Mouse (Mus musculus) hindbrain, embryonic 14.5 days (tissue): ENCODE measurements at regions not wholly inside any gene's neighbourhood (a gene's known extent, or its start where the extent isn't known, plus 50 kb on each side); places are given as distances from the start of the nearest gene placed in this dataset.
"Not testable (repeated sequence)": the region's sequence is repeated elsewhere in the genome, so short reads cannot be mapped to it uniquely, and the experiment has no call there.

Experiments used
- ATAC-seq: fragments of 200-750 bp; cut with Nextera tagmentation; 2 replicates; pipeline ENCODE4 v1.8.0; 2017; ENCODE audit warnings: moderate number of reproducible peaks, mild to moderate bottlenecking, moderate TSS enrichment, moderate library complexity; ENCODE audit not compliant: low FRiP score
- DNase-seq: peaks from one replicate; pipeline ENCODE4 v3.0.0-alpha.2; 2015; ENCODE audit warnings: low spot score
- H3K27ac ChIP-seq: fragments of 300-500 bp; sonication (generic); 2 replicates; pipeline ENCODE4 v1.5.1; 2014; ENCODE audit warnings: mild to moderate bottlenecking, moderate library complexity
- H3K27me3 ChIP-seq: fragments of 300-500 bp; sonication (generic); 2 replicates; pipeline ENCODE4 v1.6.1; 2014; ENCODE audit warnings: mild to moderate bottlenecking, low read length, mixed read lengths; ENCODE audit not compliant: control insufficient read depth, insufficient read depth
- H3K36me3 ChIP-seq: fragments of 300-500 bp; sonication (generic); replicated peaks from 2 replicates; pipeline ENCODE4 v1.6.1; 2014; ENCODE audit not compliant: control insufficient read depth, insufficient read depth
- H3K4me1 ChIP-seq: fragments of 300-500 bp; sonication (generic); replicated peaks from 2 replicates; pipeline ENCODE4 v1.6.1; 2014; ENCODE audit warnings: antibody characterized with exemption, low read length, mixed read lengths; ENCODE audit not compliant: control insufficient read depth, insufficient read depth
- H3K4me2 ChIP-seq: fragments of 300-500 bp; sonication (generic); replicated peaks from 2 replicates; pipeline ENCODE4 v1.6.1; 2014; ENCODE audit warnings: mild to moderate bottlenecking, moderate library complexity
- H3K4me3 ChIP-seq: fragments of 300-500 bp; sonication (generic); replicated peaks from 2 replicates; pipeline ENCODE4 v1.5.1; 2014; ENCODE audit warnings: mild to moderate bottlenecking, low read length
- H3K9ac ChIP-seq: fragments of 300-500 bp; sonication (generic); 2 replicates; pipeline ENCODE4 v1.6.1; 2014
- H3K9me3 ChIP-seq: fragments of 300-500 bp; sonication (generic); 2 replicates; pipeline ENCODE4 v1.6.1; 2016; ENCODE audit warnings: low read length; ENCODE audit not compliant: control insufficient read depth
- WGBS: fragments of 180-500 bp; shearing (Covaris S2); extraction: QIAGEN DNeasy Blood & Tissue Kit; methylation state at CpG from one replicate; pipeline ENCODE4 v1.1.7; 2014; 5-methylcytosine and 5-hydroxymethylcytosine counted together

- H3K27me3 ChIP-seq, H3K9ac ChIP-seq, H3K9me3 ChIP-seq, H3K36me3 ChIP-seq, DNase-seq, H3K4me1 ChIP-seq, H3K4me3 ChIP-seq, H3K27ac ChIP-seq, H3K4me2 ChIP-seq, ATAC-seq: not testable (repeated sequence)
- 96% methylated on average over 9 of the region's 14 CpGs for WGBS
Observed at GRCm38 (mm10) chr11:41090391-41090900, 335.3 kb upstream of the Ccng1 start.

GRCm38 (mm10) chr11:41063570-41063969 lies 308.5 kb upstream of the Ccng1 start:
- H3K4me1 ChIP-seq: no peaks in the 10 kb centered on the region
- ATAC-seq: no peak
- H3K9me3 ChIP-seq: no peaks in the 10 kb centered on the region
- DNase-seq: no peak
- no peak overlapping the region for H3K4me3 ChIP-seq
- WGBS: 80% methylated on average over 3 of the region's 3 CpGs
- no peaks in the 10 kb centered on the region for H3K27me3 ChIP-seq
- H3K4me2 ChIP-seq: no peak overlapping the region
- no peaks in the 10 kb centered on the region for H3K36me3 ChIP-seq
- H3K27ac ChIP-seq: no peak overlapping the region
- H3K9ac ChIP-seq: no peak overlapping the region

GRCm38 (mm10) chr11:41057796-41058195 lies 302.7 kb upstream of the Ccng1 start:
- H3K4me3 ChIP-seq: no peak overlapping the region
- no peaks in the 10 kb centered on the region for H3K27me3 ChIP-seq
- DNase-seq (no peak), ATAC-seq (no peak)
- H3K9me3 ChIP-seq: no peaks in the 10 kb centered on the region
- H3K36me3 ChIP-seq: no peaks in the 10 kb centered on the region
- 77% methylated on average over 3 of the region's 3 CpGs for WGBS
- no peak overlapping the region for H3K27ac ChIP-seq
- H3K4me2 ChIP-seq: no peak overlapping the region
- H3K4me1 ChIP-seq: no peaks in the 10 kb centered on the region
- H3K9ac ChIP-seq: no peak overlapping the region

- Histone ChIP-seq H3K4me3 (no peak overlapping the region), H3K4me2 (no peak overlapping the region), H3K9ac (no peak overlapping the region), H3K36me3 (no peaks in the 10 kb centered on the region), H3K9me3 (no peaks in the 10 kb centered on the region), H3K27me3 (no peaks in the 10 kb centered on the region), H3K4me1 (no peaks in the 10 kb centered on the region), H3K27ac (no peak overlapping the region)
- DNase-seq (no peak), ATAC-seq (no peak)
- 95% methylated on average over 2 of the region's 2 CpGs for WGBS
Observed at GRCm38 (mm10) chr11:41030018-41030417, 274.9 kb upstream of the Ccng1 start.

- H3K4me2 ChIP-seq: no peak overlapping the region
- H3K27me3 ChIP-seq: no peaks in the 10 kb centered on the region
- no peak for ATAC-seq
- H3K27ac ChIP-seq: no peak overlapping the region
- WGBS: 74% methylated on average over 3 of the region's 3 CpGs
- H3K4me3 ChIP-seq: no peak overlapping the region
- no peak overlapping the region for H3K9ac ChIP-seq
- H3K36me3 ChIP-seq: no peaks in the 10 kb centered on the region
- no peaks in the 10 kb centered on the region for H3K4me1 ChIP-seq
- H3K9me3 ChIP-seq: no peaks in the 10 kb centered on the region
- DNase-seq: no peak
Observed at GRCm38 (mm10) chr11:41010096-41010495, 255.0 kb upstream of the Ccng1 start.

- no peak overlapping the region for H3K4me2 ChIP-seq
- no peaks in the 10 kb centered on the region for H3K36me3 ChIP-seq
- no peak overlapping the region for H3K27ac ChIP-seq
- DNase-seq (no peak), ATAC-seq (no peak)
- 93% methylated on average over 2 of the region's 2 CpGs for WGBS
- H3K27me3 ChIP-seq: no peaks in the 10 kb centered on the region
- H3K9ac ChIP-seq: no peak overlapping the region
- H3K4me1 ChIP-seq: no peaks in the 10 kb centered on the region
- H3K9me3 ChIP-seq: no peaks in the 10 kb centered on the region
- no peak overlapping the region for H3K4me3 ChIP-seq
Observed at GRCm38 (mm10) chr11:40972806-40973205, 217.7 kb upstream of the Ccng1 start.

GRCm38 (mm10) chr11:40927168-40927567 lies 172.1 kb upstream of the Ccng1 start:
- no peaks in the 10 kb centered on the region for H3K36me3 ChIP-seq
- no peaks in the 10 kb centered on the region for H3K27me3 ChIP-seq
- no peak overlapping the region for H3K27ac ChIP-seq
- peak overlapping the region; percentile 26; the same call in 1 of the 2 replicates for H3K4me3 ChIP-seq
- ATAC-seq: 0 out of 2 replicates have a peak, but pooled peaks have one; percentile 55
- H3K9ac ChIP-seq: peak overlapping the region; percentile 47; the same call in 1 of the 2 replicates
- DNase-seq: peak; percentile 88
- 3% methylated on average over 12 of the region's 12 CpGs for WGBS
- H3K4me1 ChIP-seq: no peaks in the 10 kb centered on the region
- H3K9me3 ChIP-seq: no peaks in the 10 kb centered on the region
- H3K4me2 ChIP-seq: peak overlapping the region; percentile 51

- Histone ChIP-seq H3K27ac (no peak overlapping the region), H3K9me3 (no peaks in the 10 kb centered on the region), H3K27me3 (no peaks in the 10 kb centered on the region), H3K4me2 (no peak overlapping the region), H3K36me3 (no peaks in the 10 kb centered on the region), H3K9ac (no peak overlapping the region), H3K4me3 (no peak overlapping the region), H3K4me1 (no peaks in the 10 kb centered on the region)
- WGBS: 88% methylated on average over 1 of the region's 1 CpGs
- no peak for DNase-seq
- ATAC-seq: no peak
Observed at GRCm38 (mm10) chr11:40891485-40891884, 136.4 kb upstream of the Ccng1 start.

GRCm38 (mm10) chr11:40884509-40884908 lies 129.4 kb upstream of the Ccng1 start:
- H3K4me2 ChIP-seq: no peak overlapping the region

GRCm38 (mm10) chr11:40879589-40879988 lies 124.5 kb upstream of the Ccng1 start:
- H3K4me3 ChIP-seq: no peak overlapping the region
- no peak for ATAC-seq

More at GRCm38 (mm10) chr11:40884509-40884908, 129.4 kb upstream of the Ccng1 start:
- Histone ChIP-seq H3K9ac (no peak overlapping the region), H3K4me1 (0 out of 2 replicates have a peak, but pooled peaks cover 8% of the 10 kb centered on the region), H3K27ac (0 out of 2 replicates have a peak overlapping the region, but pooled peaks have one; percentile 26), H3K4me3 (no peak overlapping the region), H3K27me3 (no peaks in the 10 kb centered on the region), H3K36me3 (no peaks in the 10 kb centered on the region), H3K9me3 (no peaks in the 10 kb centered on the region)
- DNase-seq: peak; percentile 60
- 36% methylated on average over 5 of the region's 5 CpGs for WGBS
- ATAC-seq: peak; percentile 66; the same call in 1 of the 2 replicates

More at GRCm38 (mm10) chr11:40879589-40879988, 124.5 kb upstream of the Ccng1 start:
- H3K4me2 ChIP-seq: no peak overlapping the region
- H3K9me3 ChIP-seq: no peaks in the 10 kb centered on the region
- H3K9ac ChIP-seq: no peak overlapping the region
- DNase-seq: no peak
- H3K36me3 ChIP-seq: no peaks in the 10 kb centered on the region
- WGBS: 91% methylated on average over 5 of the region's 5 CpGs
- H3K27me3 ChIP-seq: no peaks in the 10 kb centered on the region
- no peak overlapping the region for H3K27ac ChIP-seq
- H3K4me1 ChIP-seq: 0 out of 2 replicates have a peak, but pooled peaks cover 3% of the 10 kb centered on the region
